Mouse (Mus musculus) megakaryocyte-erythroid progenitor cell, adult 5-6 weeks (primary cell): ENCODE results near the gene Copz1. TPM values are rescaled to one million over a fixed set of nuclear protein-coding genes. Genes with fewer than 3 reads are reported as not detected.
A peak's percentile ranks its signal among the peaks of the same experiment; 100 is the strongest.

Source experiments
- ATAC-seq: replicated peaks from 2 replicates; pipeline ENCODE4 v1.8.0; 2016; ENCODE audit warnings: mild to moderate bottlenecking, inconsistent platforms; ENCODE audit not compliant: severe bottlenecking, poor library complexity, low FRiP score, low TSS enrichment
- total RNA-seq, 2 experiments: library from RNA; stranded (forward) in 1 of 2; stranded (reverse) in 1 of 2; fragments of 200-1000, 215-1000 nt in 1 of 2; fragments of >200 nt in 1 of 2; fragmentation: Nextera tagmentation in 1 of 2; gene quantifications; 2 replicates each; pipeline ENCODE4 v1.2.3; 2014 to 2017

Gene Copz1
- total RNA-seq, 2 experiments from 2014 or later = 91.2 to 218 TPM

GRCm38 (mm10) chr15:103333081-103333615, 60.6 kb downstream of the Copz1 start:
- no peak for ATAC-seq

- no peak for ATAC-seq
Measured at GRCm38 (mm10) chr15:103333738-103334137, 61.2 kb downstream of the Copz1 start.

- ATAC-seq = no peak
Measured at GRCm38 (mm10) chr15:103334194-103334593, 61.7 kb downstream of the Copz1 start.

DNA sequence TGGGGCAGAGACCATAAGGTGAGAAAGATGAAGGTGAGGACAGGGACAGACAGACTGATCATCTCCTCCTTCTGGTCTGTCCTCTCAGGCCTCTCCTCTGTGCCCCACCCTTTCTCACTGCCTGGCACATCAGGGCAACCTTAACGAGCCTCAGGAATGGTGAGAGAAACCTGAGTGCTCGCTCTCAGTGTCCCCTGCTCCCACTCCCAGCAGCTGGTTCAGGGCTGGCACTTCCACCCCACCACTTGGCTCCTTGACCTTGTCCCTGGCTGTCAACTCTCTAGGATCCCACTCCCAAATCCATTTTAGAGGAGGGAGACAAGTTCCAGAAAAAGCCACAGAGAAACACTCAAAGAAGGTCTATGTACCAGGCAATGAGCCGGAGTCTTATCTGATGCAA, 62.5 kb downstream of the Copz1 start:
- no peak for ATAC-seq

GRCm38 (mm10) chr15:103335488-103336235, 63.1 kb downstream of the Copz1 start:
- ATAC-seq = no peak

DNA sequence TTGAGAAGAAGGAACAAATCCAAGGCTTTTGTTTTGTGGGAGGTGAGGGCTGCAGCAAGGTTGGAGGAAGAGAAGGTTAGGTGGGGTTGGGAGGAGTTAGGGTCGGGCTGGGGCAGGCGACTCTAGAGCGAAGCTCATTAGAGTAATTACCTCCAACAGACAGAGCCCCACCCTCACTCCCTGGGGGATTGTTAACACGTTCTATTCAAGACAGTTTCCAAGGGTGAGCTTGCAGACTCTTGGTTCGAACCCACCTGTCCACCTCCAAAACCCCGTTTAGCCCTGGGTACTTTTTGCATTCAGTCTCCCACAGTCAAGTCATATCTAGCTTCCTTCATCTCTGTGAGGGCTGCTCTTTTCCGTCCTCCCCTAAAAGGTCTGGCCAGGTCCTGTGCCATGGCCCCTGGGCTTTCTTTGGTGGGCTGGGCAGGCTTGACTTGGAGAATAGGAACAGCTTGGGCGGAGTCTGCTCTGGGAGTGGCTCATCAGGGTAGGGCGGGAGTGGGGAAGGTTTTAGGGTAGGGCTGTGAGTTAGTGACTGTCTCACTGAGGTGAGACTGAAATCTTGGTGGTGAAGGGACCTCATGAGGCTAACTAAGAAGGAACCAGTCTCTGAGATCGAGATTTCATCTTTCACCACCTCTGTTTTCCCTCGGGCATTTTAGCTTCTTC, 64.6 kb downstream of the Copz1 start:
- no peak for ATAC-seq

GRCm38 (mm10) chr15:103338829-103339165, 66.3 kb downstream of the Copz1 start:
- ATAC-seq = no peak

- peak; percentile 62 for ATAC-seq
Measured at GRCm38 (mm10) chr15:103339166-103339960, 66.8 kb downstream of the Copz1 start.

DNA sequence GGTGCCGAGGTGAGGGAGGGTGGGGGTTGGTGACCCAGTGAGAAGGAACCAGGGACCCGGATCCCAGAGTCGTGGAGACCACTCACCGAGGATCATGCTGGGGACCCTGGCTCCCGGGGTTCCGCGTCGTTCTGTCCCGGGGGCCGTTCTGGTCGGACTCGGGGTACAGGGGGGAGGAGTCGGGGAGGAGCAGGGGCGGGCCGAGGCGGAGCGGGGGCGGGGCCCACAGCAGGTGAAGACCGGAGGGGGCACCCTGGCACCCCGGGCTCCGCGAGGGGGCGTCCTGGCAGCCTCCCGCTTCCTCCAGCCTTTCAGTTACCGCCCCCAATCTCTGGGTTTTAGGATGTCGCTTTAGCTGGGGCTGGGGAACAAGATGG, 67.4 kb downstream of the Copz1 start, which contains the start of gene Zfp385a:
Gene Zfp385a (minus strand): TSS at position 133 of the 377 bp plus-strand sequence.
- peak; percentile 43 for ATAC-seq

DNA sequence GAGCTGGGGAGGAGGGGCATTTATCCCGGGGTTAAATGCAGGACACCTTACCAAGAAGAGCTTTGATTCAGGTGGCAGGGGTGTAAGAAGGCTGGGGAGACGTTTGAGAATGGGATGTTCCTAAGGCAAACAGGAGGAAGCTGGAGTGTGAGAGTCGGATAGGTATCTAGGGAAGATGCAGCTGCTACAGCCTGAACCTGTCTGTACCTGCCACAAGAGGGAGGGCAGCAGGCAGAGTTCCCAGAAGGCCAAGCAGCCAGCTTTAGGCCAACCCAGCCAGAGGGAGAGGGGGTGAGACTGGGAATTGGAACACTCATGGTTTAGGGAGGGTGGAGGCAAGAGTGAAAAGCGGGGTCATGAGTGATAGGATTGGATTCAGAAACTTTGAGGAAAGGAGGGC, 68.3 kb downstream of the Copz1 start:
- no peak for ATAC-seq

DNA sequence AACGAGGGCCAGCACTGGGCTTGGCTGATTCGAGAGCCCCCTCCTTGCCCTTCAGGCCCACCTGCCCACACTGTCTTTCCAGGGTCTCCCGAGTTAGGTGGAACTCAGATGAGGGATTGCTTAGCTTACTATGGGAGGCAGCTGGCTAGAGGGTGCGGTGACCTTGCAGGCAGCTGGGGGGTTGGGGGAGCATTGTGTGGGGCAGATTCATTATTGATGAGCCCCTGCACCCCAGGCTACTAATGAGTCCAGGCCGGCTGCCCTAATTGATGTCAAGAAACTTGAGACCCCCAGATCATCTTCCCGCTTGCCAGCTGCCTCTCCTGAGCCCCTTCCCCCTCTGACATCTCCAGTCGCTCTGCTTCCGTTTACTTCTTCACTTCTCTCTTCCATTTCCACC, 69.0 kb downstream of the Copz1 start:
- ATAC-seq = no peak

GRCm38 (mm10) chr15:103342415-103342814, 69.9 kb downstream of the Copz1 start:
- peak; percentile 36 for ATAC-seq

- ATAC-seq = no peak
Measured at GRCm38 (mm10) chr15:103343008-103343407, 70.5 kb downstream of the Copz1 start.

DNA sequence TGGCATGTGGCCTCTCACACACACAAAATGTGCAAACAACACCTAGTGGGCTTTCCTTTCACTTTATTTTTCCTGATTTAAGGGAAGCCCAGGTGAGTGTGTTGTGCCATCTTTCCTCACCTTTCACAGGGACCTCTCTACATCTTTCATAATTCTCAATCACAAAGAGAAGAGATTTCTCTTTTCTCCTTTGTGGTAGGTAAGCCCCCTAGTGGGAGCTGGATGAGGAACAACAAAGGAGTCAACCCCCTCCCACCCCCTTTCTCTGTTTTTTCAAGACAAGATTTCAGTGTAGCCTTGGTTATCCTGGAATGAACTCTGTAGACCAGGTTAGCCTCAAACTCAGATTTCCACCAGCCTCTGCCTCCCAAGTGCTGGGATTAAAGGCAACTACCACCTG, 71.0 kb downstream of the Copz1 start:
- ATAC-seq = no peak

DNA sequence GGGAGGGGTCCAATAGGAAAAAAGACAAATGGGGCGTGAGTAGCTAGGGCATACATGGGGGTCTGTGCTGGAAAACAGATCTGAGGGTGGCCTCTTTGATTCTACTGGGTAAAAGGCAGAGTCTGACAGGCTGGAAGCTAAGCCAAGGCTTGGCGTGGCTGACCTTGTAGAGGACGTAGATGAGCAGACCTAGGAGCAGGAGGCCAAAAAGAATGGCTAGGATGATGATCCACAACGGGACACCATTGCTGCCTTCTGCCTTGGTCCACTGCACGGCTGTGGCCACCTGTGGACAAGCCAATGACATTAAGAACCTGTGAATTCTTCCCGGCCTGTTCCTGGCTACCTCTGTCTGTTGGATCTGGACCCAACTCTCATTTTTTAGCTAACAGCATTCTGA, 73.3 kb downstream of the Copz1 start:
- ATAC-seq = no peak

GRCm38 (mm10) chr15:103347275-103347684, 74.8 kb downstream of the Copz1 start:
- ATAC-seq = 0 out of 2 replicates have a peak, but pooled peaks have one; percentile 35
